Mouse (Mus musculus) E14TG2a.4 (cell line): Measurements from ENCODE around the gene Sypl.

ENCODE experiments used
- CTCF ChIP-seq: conservative IDR thresholded peaks from 2 replicates; pipeline ENCODE4 v1.5.1; 2014; ENCODE audit warnings: low read length
- NANOG ChIP-seq: IDR thresholded peaks from 2 replicates; pipeline ENCODE4 v1.6.1; 2014; ENCODE audit warnings: borderline replicate concordance, low read length, mixed read lengths
- POU5F1 ChIP-seq: IDR thresholded peaks from 2 replicates; pipeline ENCODE4 v1.6.1; 2014; ENCODE audit warnings: low read length, borderline replicate concordance

DNA sequence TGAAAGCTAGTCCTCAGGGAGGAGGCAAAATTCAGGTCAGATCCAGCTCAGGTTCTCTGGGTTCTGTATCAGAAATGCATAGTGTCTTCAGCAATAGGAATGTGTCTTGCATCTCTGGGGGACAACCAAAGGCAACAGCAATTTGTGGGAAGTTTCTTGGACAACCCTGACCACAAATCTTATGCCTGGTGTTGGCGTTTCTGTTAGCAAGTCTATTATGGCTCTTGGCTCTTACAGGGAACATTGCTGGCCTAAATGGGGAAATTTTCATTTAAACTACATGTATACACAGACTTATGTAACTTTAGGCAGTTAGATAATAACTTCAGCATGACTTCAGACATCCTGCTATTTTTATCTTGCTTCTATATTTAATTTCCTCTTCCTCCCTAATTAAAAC lies 18.6 kb downstream of the Sypl start:
- TF ChIP-seq CTCF (no peak), POU5F1 (no peak), NANOG (no peak)
